Mouse (Mus musculus) left cerebral cortex, adult 2 months (tissue): ENCODE results near the gene Tusc2. TPM values are rescaled to one million over a fixed set of nuclear protein-coding genes. Genes with fewer than 3 reads are reported as not detected.

ENCODE experiments used
- DNase-seq, 2 experiments: peaks; one replicate each; pipeline ENCODE4 v3.0.0; 2021 to 2022; ENCODE audit warnings: low spot score in 2 of 2, mixed read lengths in 1 of 2; ENCODE audit errors: extremely low spot score in 1 of 2
- H3K27ac ChIP-seq: fragments of 200-600 bp; 2 replicates; pipeline ENCODE4 v1.8.1; 2022
- H3K4me3 ChIP-seq: fragments of 200-600 bp; 2 replicates; pipeline ENCODE4 v1.8.1; 2022
- CTCF ChIP-seq: fragments of 200-600 bp; IDR thresholded peaks from 2 replicates; pipeline ENCODE4 v1.8.1; 2022; ENCODE audit warnings: antibody characterized with exemption, mild to moderate bottlenecking, moderate library complexity
- intact Hi-C: fragments of 180-260 bp; cut with DNase I; formaldehyde crosslinking; loops from one replicate; pipeline ENCODE4 v1.15.1; 2025
- total RNA-seq, 2 experiments: library from RNA; stranded (reverse); gene quantifications; 2 replicates each; pipeline ENCODE4 v1.2.3; 2021

The Tusc2 gene
- total RNA-seq, 2 experiments from 2014 or later: 91.0 to 99.1 TPM

DNA sequence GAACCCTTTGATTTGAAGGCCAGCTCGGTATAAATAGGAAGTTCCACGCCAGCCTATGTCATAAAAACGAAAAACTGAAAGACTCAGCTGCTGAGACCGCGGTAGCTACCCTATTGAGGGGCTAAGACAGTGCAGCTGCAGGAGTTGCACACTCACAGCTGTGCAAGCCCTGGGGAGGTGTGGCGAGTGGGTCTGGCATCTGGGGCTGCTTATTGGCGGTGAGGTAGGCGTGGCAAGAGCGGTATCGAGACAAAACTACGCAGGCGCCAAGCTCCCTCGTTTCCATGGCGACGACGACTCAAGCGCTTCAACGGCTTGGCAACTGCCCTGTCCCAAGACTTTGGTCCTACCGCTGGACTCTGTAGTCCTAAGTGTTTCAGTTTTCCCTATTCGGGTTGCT lies 16.0 kb upstream of the Tusc2 start, which contains the start of gene Zmynd10:
Gene Zmynd10 (plus strand): TSS at position 273 of the 400 bp plus-strand sequence.
- Histone ChIP-seq H3K4me3 (peak within 1 kb of the TSS; percentile 41), H3K27ac (peak within 1 kb of the TSS; percentile 13; the same call in 1 of the 2 replicates)
- intact Hi-C loops: no loop called here
- no peak for TF ChIP-seq CTCF
- DNase-seq: peak; percentile 84 to 88

- no peak overlapping the region for H3K4me3 ChIP-seq
- DNase-seq: no peak
- H3K27ac ChIP-seq: no peak overlapping the region
- intact Hi-C loops: no loop called here
- TF ChIP-seq CTCF: no peak
Measured at GRCm38 (mm10) chr9:107547957-107548356, 15.1 kb upstream of the Tusc2 start.

- intact Hi-C loops: no loop called here
- no peak for TF ChIP-seq CTCF
Measured at GRCm38 (mm10) chr9:107548820-107549219, 14.2 kb upstream of the Tusc2 start.

GRCm38 (mm10) chr9:107549297-107550074 lies 13.6 kb upstream of the Tusc2 start:
- no peak overlapping the region for H3K27ac ChIP-seq
- DNase-seq: no peak
- no peak overlapping the region for H3K4me3 ChIP-seq
- intact Hi-C loops: no loop called here
- no peak for TF ChIP-seq CTCF

More at GRCm38 (mm10) chr9:107548820-107549219, 14.2 kb upstream of the Tusc2 start:
- Histone ChIP-seq H3K4me3 (no peak overlapping the region), H3K27ac (no peak overlapping the region)
- DNase-seq: no peak

DNA sequence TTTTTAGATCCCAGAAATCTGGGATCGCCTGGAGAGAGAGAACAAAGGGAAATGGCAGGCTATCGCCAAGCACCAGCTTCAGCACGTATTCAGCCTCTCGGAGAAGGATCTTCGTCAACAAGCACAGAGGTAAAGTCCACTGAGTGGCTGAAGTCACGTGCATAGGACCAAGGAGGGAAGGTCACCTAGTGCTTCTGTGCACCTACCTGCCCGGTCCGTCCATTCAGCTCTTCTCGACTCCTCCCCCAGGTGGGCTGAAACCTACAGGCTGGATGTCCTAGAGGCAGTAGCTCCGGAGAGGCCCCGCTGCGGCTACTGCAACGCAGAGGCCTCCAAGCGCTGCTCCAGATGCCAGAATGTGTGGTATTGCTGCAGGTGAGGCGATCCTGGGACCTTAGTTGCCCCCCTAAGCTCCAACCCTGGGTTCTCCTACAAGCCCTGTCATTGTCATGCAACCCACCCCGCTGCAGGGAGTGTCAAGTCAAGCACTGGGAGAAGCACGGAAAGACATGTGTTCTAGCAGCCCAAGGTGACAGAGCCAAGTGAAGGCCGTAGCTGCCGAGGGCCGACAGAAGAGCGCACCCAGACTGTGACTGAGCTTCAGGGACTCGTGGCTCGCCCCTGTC lies 12.5 kb upstream of the Tusc2 start:
- no peak overlapping the region for H3K27ac ChIP-seq
- TF ChIP-seq CTCF: no peak
- intact Hi-C loops: no loop called here
- H3K4me3 ChIP-seq: no peak overlapping the region
- no peak for DNase-seq

- H3K4me3 ChIP-seq: peak within 1 kb of the TSS; percentile 44
- no peak within 1 kb of the TSS for H3K27ac ChIP-seq
- DNase-seq: no peak
- TF ChIP-seq CTCF: no peak
- intact Hi-C loops: no loop called here
Measured at GRCm38 (mm10) chr9:107551117-107551889, 11.8 kb upstream of the Tusc2 start, which contains the start of gene Rassf1. Gene Rassf1 (plus strand): TSS chr9:107551555.

DNA sequence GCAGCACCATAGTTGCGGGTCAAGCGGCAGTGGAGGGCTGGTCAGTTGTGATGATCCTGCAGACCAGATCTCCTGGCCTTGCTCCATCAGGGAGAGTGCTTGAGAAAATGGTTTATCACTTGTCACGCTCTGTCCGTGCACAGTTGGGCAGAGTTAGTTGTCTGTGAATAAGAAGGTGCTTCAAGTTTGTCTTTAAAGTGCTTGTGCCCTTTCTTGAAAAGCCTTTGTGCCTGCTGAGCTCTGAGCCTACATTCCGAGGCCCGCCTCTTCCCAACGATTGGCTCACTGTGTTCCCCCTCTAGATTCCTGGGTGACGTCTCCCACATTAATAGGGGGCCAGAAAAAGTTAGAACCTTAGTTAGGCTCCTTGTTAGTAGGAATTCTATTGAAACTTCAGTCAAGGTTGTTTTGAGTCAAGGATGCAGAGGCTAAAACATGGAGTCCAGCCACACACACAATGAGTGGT lies 11.1 kb upstream of the Tusc2 start:
- TF ChIP-seq CTCF: no peak
- Histone ChIP-seq H3K27ac (no peak overlapping the region), H3K4me3 (peak overlapping the region; percentile 44)
- DNase-seq: no peak
- intact Hi-C loops: no loop called here

DNA sequence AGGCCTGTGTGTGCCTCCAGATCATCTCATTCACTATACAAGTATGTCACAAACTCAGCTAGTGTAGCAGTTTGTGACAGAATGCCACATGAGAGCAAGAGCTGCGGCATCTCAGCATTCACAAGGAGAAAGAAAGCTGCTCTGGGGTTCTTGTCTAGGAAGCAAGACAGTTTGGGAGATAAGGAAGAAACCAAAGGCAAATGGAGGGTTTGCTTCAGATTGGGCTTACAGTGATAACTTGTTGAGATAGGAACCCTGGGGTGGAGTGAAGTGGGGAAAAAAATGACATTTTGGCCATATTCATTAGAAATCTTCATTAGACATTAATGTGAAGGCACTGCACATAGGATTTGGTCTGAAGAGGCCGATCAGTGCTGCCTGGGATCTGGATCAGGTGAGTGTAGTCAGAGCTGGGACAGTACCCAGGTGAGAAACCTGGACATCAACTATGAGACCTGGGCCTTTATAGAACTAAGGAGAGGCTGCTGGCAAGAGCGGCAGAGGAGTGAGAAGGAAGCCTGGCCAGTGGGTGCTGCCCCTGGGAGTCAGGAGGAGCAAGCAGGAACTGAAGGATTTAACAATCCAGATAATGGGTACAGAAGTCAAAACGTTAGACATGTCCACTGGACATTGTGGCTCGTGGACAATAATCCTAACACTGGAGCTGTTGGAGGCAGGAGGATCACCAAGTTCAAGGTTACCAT lies 10.2 kb upstream of the Tusc2 start:
- Histone ChIP-seq H3K4me3 (no peak overlapping the region), H3K27ac (no peak overlapping the region)
- no peak for DNase-seq
- intact Hi-C loops: no loop called here
- no peak for TF ChIP-seq CTCF

GRCm38 (mm10) chr9:107553541-107554318 lies 9.3 kb upstream of the Tusc2 start:
- no peak for TF ChIP-seq CTCF
- peak in 1 of 2 experiments; percentile 42 for DNase-seq
- Histone ChIP-seq H3K4me3 (peak overlapping the region; percentile 94), H3K27ac (peak overlapping the region; percentile 78)
- intact Hi-C loops: no loop called here

DNA sequence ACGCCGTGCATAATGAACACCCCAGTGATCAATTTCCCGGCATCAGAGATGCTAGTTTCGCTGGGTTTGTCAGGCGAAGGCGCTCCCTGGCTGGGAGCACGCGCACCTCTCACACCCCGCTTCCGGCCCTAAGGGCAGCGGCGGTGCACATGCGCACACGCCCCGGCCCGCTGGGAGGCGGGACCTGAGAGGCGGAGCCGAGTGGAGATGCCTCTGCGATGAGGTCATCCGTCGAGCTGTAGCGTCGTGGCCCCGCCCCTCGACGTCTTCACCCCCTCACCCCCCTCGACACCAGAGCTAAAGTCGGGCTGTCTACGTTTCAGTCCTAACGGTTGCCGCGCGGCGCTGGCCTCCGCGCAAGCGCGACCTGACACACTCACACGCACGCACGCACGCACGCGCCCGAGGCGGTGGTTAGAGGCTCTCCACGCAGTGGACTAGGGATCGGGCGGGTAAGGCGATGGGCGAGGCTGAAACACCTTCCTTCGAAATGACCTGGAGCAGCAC lies 8.7 kb upstream of the Tusc2 start:
- DNase-seq: peak; percentile 90 to 95
- Histone ChIP-seq H3K27ac (peak overlapping the region; percentile 93), H3K4me3 (peak overlapping the region; percentile 94)
- no peak; the same call in 1 of the 2 replicates for TF ChIP-seq CTCF
- intact Hi-C loops: no loop called here
